Mouse (Mus musculus) cerebellum, adult 9-10 months (tissue): ENCODE measurements around the gene Olfr620.

Source experiments
- DNase-seq: peaks from one replicate; pipeline ENCODE4 v3.0.0; 2022

Olfr620 gene

GRCm38 (mm10) chr7:103612434-103612833, at the start of gene Olfr620:
Gene Olfr620, minus strand, starts transcription at chr7:103612534.
- no peak for DNase-seq

- DNase-seq: no peak
Measured at GRCm38 (mm10) chr7:103644070-103644469, 31.7 kb upstream of the Olfr620 start.

GRCm38 (mm10) chr7:103642602-103643001, 30.3 kb upstream of the Olfr620 start, which contains the start of gene Olfr622:
Gene Olfr622, minus strand, starts transcription at chr7:103642702.
- no peak for DNase-seq

GRCm38 (mm10) chr7:103636795-103637194, 24.5 kb upstream of the Olfr620 start:
- no peak for DNase-seq

- DNase-seq: no peak
Measured at GRCm38 (mm10) chr7:103607425-103607824, 4.9 kb downstream of the Olfr620 start.

- no peak for DNase-seq
Measured at GRCm38 (mm10) chr7:103600275-103600674, 12.1 kb downstream of the Olfr620 start, which contains the start of gene Olfr619. Gene Olfr619, plus strand, starts transcription at chr7:103600575.

GRCm38 (mm10) chr7:103589803-103590202, 22.5 kb downstream of the Olfr620 start, which contains the start of gene Olfr618:
Gene Olfr618, plus strand, starts transcription at chr7:103590103.
- no peak for DNase-seq

- DNase-seq: no peak
Measured at GRCm38 (mm10) chr7:103572761-103573160, 39.6 kb downstream of the Olfr620 start, which contains the start of gene Olfr617. Gene Olfr617, plus strand, starts transcription at chr7:103573061.

GRCm38 (mm10) chr7:103569043-103569442, 43.3 kb downstream of the Olfr620 start, which contains the start of gene Olfr616:
Gene Olfr616, minus strand, starts transcription at chr7:103569143.
- no peak for DNase-seq

- DNase-seq: no peak
Measured at GRCm38 (mm10) chr7:103555779-103556178, 56.6 kb downstream of the Olfr620 start, which contains the start of gene Olfr615. Gene Olfr615, plus strand, starts transcription at chr7:103556079.
